Mouse (Mus musculus) kidney, postnatal 0 days (tissue): ENCODE data around the gene Zbtb5. TPM values are rescaled to one million over a fixed set of nuclear protein-coding genes. Genes with fewer than 3 reads are reported as not detected.

Experiments
- ATAC-seq: fragments of 200-750 bp; cut with Nextera tagmentation; replicated peaks from 2 replicates; pipeline ENCODE4 v1.8.0; 2017; ENCODE audit warnings: low read depth, moderate number of reproducible peaks, moderate TSS enrichment, moderate library complexity; ENCODE audit not compliant: low FRiP score
- DNase-seq: peaks from one replicate; pipeline ENCODE4 v3.0.0-alpha.2; 2016; ENCODE audit warnings: low spot score
- H3K27ac ChIP-seq: fragments of 300-500 bp; sonication (generic); 2 replicates; pipeline ENCODE4 v1.5.1; 2014; ENCODE audit warnings: mild to moderate bottlenecking
- H3K27me3 ChIP-seq: fragments of 300-500 bp; sonication (generic); 2 replicates; pipeline ENCODE4 v1.6.1; 2014; ENCODE audit warnings: low read length, mixed read lengths; ENCODE audit not compliant: insufficient read depth
- H3K36me3 ChIP-seq: fragments of 300-500 bp; sonication (generic); 2 replicates; pipeline ENCODE4 v1.6.1; 2014; ENCODE audit warnings: low read length, mixed read lengths; ENCODE audit not compliant: insufficient read depth
- H3K4me1 ChIP-seq: fragments of 300-500 bp; sonication (generic); replicated peaks from 2 replicates; pipeline ENCODE4 v1.6.1; 2014; ENCODE audit warnings: antibody characterized with exemption, low read length, mixed read lengths; ENCODE audit not compliant: insufficient read depth
- H3K4me2 ChIP-seq: fragments of 300-500 bp; sonication (generic); 2 replicates; pipeline ENCODE4 v1.6.1; 2014; ENCODE audit warnings: mild to moderate bottlenecking, low read length, moderate library complexity, mixed read lengths
- H3K4me3 ChIP-seq: fragments of 300-500 bp; sonication (generic); replicated peaks from 2 replicates; pipeline ENCODE4 v1.5.1; 2014; ENCODE audit warnings: low read depth, low read length
- H3K9ac ChIP-seq: fragments of 300-500 bp; sonication (generic); 2 replicates; pipeline ENCODE4 v1.6.1; 2014; ENCODE audit warnings: low read depth, low read length
- H3K9me3 ChIP-seq: fragments of 300-500 bp; sonication (generic); replicated peaks from 2 replicates; pipeline ENCODE4 v1.6.1; 2016; ENCODE audit warnings: low read length, inconsistent platforms, mixed read lengths
- CTCF ChIP-seq: IDR thresholded peaks from 2 replicates; pipeline ENCODE4 v1.5.1; 2016; ENCODE audit warnings: antibody characterized with exemption, low read depth, mild to moderate bottlenecking, moderate library complexity
- WGBS: fragments of 180-500 bp; shearing (Covaris S2); extraction: QIAGEN DNeasy Blood & Tissue Kit; methylation state at CpG from one replicate; pipeline ENCODE4 v1.1.7; 2014; 5-methylcytosine and 5-hydroxymethylcytosine counted together
- polyA plus RNA-seq: library from polyadenylated mRNA; unstranded; fragments of >200 nt; fragmentation: Nextera tagmentation; extraction: Ambion mirVana; gene quantifications from 2 replicates; pipeline ENCODE4 v1.2.1, GENCODE M21; 2015

Gene Zbtb5
- polyA plus RNA-seq, 1 experiment from 2014 or later, result 18.5 TPM

GRCm38 (mm10) chr4:44976921-44977710 lies 35.1 kb downstream of the Zbtb5 start:
- Histone ChIP-seq H3K9ac (no peak overlapping the region), H3K4me2 (no peak overlapping the region), H3K4me3 (no peak overlapping the region), H3K27ac (no peak overlapping the region), H3K36me3 (no peaks in the 10 kb centered on the region), H3K4me1 (peaks cover 29% of the 10 kb centered on the region), H3K27me3 (no peaks in the 10 kb centered on the region), H3K9me3 (no peaks in the 10 kb centered on the region)
- ATAC-seq (no peak), DNase-seq (no peak)
- 86% methylated on average over 10 of the region's 10 CpGs for WGBS
- TF ChIP-seq CTCF, result peak; percentile 10; the same call in 1 of the 2 replicates

GRCm38 (mm10) chr4:44976026-44976615 lies 36.1 kb downstream of the Zbtb5 start:
- H3K4me2 ChIP-seq, result no peak overlapping the region
- ATAC-seq (no peak), DNase-seq (no peak)
- H3K36me3 ChIP-seq, result no peaks in the 10 kb centered on the region
- H3K4me1 ChIP-seq, result peaks cover 22% of the 10 kb centered on the region
- WGBS, result 74% methylated on average over 6 of the region's 6 CpGs
- TF ChIP-seq CTCF, result no peak
- no peak overlapping the region for H3K9ac ChIP-seq
- H3K9me3 ChIP-seq, result no peaks in the 10 kb centered on the region
- no peak overlapping the region for H3K27ac ChIP-seq
- H3K27me3 ChIP-seq, result no peaks in the 10 kb centered on the region
- H3K4me3 ChIP-seq, result no peak overlapping the region

- no peak overlapping the region for H3K27ac ChIP-seq
- ATAC-seq (no peak), DNase-seq (no peak)
- H3K4me1 ChIP-seq, result peaks cover 5% of the 10 kb centered on the region; the same call in 1 of the 2 replicates
- no peak overlapping the region for H3K9ac ChIP-seq
- H3K4me3 ChIP-seq, result no peak overlapping the region
- no peak for TF ChIP-seq CTCF
- no peaks in the 10 kb centered on the region for H3K9me3 ChIP-seq
- H3K36me3 ChIP-seq, result no peaks in the 10 kb centered on the region
- 70% methylated on average over 8 of the region's 8 CpGs for WGBS
- H3K4me2 ChIP-seq, result no peak overlapping the region
- no peaks in the 10 kb centered on the region for H3K27me3 ChIP-seq
These were observed 37.9 kb downstream of the Zbtb5 start for GRCm38 (mm10) chr4:44974331-44974730.

- Histone ChIP-seq H3K4me2 (peak overlapping the region; percentile 47), H3K4me3 (0 out of 2 replicates have a peak overlapping the region, but pooled peaks have one; percentile 6), H3K27ac (peak overlapping the region; percentile 25; the same call in 1 of the 2 replicates), H3K36me3 (no peaks in the 10 kb centered on the region), H3K4me1 (peaks cover 4% of the 10 kb centered on the region; the same call in 1 of the 2 replicates), H3K9me3 (no peaks in the 10 kb centered on the region), H3K27me3 (no peaks in the 10 kb centered on the region), H3K9ac (peak overlapping the region; percentile 18; the same call in 1 of the 2 replicates)
- ATAC-seq (peak; percentile 16; the same call in 1 of the 2 replicates), DNase-seq (no peak)
- TF ChIP-seq CTCF, result no peak
- 39% methylated on average over 14 of the region's 14 CpGs for WGBS
These were observed 38.3 kb downstream of the Zbtb5 start for GRCm38 (mm10) chr4:44973871-44974270.

GRCm38 (mm10) chr4:44973450-44973849 lies 38.8 kb downstream of the Zbtb5 start:
- Histone ChIP-seq H3K4me1 (peaks cover 4% of the 10 kb centered on the region; the same call in 1 of the 2 replicates), H3K4me2 (peak overlapping the region; percentile 47), H3K9me3 (no peaks in the 10 kb centered on the region), H3K4me3 (0 out of 2 replicates have a peak overlapping the region, but pooled peaks have one; percentile 6), H3K27me3 (no peaks in the 10 kb centered on the region), H3K9ac (peak overlapping the region; percentile 18; the same call in 1 of the 2 replicates), H3K36me3 (no peaks in the 10 kb centered on the region), H3K27ac (peak overlapping the region; percentile 25; the same call in 1 of the 2 replicates)
- 10% methylated on average over 9 of the region's 9 CpGs for WGBS
- DNase-seq, result peak; percentile 93
- peak; percentile 54; the same call in 1 of the 2 replicates for ATAC-seq
- peak; percentile 99 for TF ChIP-seq CTCF

- peak; percentile 85 for TF ChIP-seq CTCF
- H3K27me3 ChIP-seq, result no peaks in the 10 kb centered on the region
- DNase-seq, result peak; percentile 83
- H3K4me2 ChIP-seq, result no peak overlapping the region
- WGBS, result 23% methylated on average over 10 of the region's 10 CpGs
- H3K9me3 ChIP-seq, result no peaks in the 10 kb centered on the region
- no peaks in the 10 kb centered on the region for H3K36me3 ChIP-seq
- no peak overlapping the region for H3K9ac ChIP-seq
- peaks cover 4% of the 10 kb centered on the region; the same call in 1 of the 2 replicates for H3K4me1 ChIP-seq
- no peak for ATAC-seq
- no peak overlapping the region for H3K27ac ChIP-seq
- H3K4me3 ChIP-seq, result no peak overlapping the region
These were observed 41.6 kb downstream of the Zbtb5 start for GRCm38 (mm10) chr4:44970612-44971110.
